Mouse (Mus musculus) cerebellum, adult 8-10 months (tissue): ENCODE data around the gene Fcgr3.
"Not testable (repeated sequence)": the region's sequence is repeated elsewhere in the genome, so short reads cannot be mapped to it uniquely, and the experiment has no call there.

Experiments
- DNase-seq: peaks from one replicate; pipeline ENCODE4 v3.0.0; 2022

Fcgr3 gene

DNA sequence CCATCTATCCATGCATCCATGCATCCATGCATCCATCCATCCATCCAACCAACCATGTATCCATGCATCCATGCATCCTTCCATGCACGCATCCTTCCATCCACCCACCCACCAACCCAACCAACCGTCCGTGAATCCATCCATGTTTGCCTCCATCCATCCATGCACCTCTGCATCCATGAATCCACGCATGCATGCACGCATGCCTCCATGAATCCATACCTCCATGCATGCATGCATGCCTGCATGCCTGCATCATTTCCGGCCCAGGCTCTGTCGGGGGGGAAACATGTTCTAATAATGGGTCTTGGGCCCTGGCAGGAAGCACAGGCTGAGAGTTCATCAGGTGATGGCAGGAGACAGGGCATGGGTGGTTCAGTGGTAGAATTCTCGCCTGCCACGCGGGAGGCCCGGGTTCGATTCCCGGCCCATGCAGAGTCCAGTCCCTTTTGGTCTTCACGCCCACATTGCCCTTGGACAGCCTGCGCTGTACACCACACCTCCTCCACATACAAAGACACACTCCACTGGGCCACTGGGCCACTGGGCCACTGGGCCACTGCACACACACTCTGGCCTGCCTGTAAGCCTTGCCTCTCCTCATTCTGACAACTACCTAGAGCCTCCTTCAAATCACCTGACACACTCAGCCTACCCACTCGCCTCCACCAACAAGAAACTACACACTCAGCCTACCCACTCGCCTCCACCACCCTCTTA, 16.9 kb upstream of the Fcgr3 start:
- DNase-seq: not testable (repeated sequence)

DNA sequence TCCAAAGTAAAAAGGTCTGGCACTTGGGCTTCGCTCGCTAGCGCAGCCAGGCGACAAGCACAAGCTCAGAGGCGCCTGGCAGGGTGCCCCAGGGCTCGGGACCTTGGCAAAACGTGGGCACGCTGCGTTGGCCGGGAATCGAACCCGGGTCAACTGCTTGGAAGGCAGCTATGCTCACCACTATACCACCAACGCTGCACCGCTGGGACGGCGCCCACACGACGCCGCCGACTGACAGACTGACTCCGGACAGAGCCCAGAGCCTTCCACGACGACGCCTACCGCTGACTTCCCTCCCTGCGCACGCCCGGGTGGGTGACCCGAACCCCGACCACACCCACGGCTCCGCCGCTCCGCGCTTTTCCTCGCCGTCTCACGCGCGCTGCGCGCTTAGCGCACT, 15.1 kb upstream of the Fcgr3 start:
- not testable (repeated sequence) for DNase-seq

GRCm38 (mm10) chr1:171079345-171079744, 14.6 kb upstream of the Fcgr3 start:
- DNase-seq: not testable (repeated sequence)

DNA sequence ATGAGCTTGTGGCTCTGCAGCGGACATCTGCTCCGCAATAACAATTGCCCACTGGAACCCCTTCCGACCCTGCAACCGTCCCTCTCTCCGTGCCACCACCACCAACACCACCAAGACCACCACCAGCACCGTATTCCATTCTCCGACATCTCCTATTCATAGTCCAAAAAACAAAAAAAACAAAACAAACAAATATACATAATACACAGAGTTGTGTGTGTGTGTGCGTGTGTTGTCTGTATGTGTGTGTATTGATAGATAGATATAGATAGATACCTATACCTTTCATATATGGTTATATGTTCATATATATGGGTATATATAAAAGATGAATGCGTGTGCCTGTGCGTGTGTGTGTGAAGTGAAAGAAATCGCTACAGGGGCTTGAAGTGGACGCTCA, 13.7 kb upstream of the Fcgr3 start:
- not testable (repeated sequence) for DNase-seq

DNA sequence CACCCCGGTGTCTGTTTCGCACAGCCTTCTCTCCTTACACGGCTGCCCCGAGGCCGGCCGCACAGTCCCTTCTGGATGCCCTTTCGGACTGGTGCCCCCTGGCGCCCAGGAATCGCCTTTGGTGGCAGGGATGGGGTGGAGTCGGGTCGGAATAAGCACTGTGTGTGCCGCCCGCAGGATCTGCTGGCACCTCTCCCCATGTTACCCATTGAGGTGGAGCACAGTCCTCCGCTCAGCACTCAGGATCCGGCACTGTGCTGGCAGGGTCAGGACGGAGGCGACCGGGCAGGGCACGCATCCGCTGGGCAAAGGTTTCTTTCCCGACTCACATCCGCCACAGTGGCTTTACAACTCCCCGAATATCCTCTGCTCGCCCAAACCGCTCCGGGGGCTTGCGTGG, 13.2 kb upstream of the Fcgr3 start:
- peak; percentile 9 for DNase-seq

GRCm38 (mm10) chr1:171077192-171077591, 12.5 kb upstream of the Fcgr3 start:
- not testable (repeated sequence) for DNase-seq

GRCm38 (mm10) chr1:171076176-171076575, 11.4 kb upstream of the Fcgr3 start:
- not testable (repeated sequence) for DNase-seq

DNA sequence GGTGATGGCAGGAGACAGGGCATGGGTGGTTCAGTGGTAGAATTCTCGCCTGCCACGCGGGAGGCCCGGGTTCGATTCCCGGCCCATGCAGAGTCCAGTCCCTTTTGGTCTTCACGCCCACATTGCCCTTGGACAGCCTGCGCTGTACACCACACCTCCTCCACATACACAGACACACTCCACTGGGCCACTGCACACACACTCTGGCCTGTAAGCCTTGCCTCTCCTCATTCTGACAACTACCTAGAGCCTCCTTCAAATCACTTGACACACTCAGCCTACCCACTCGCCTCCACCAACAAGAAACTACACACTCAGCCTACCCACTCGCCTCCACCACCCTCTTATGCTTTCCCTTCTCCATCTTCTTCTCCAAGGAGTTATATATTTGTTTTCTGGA, 9.5 kb upstream of the Fcgr3 start:
- not testable (repeated sequence) for DNase-seq

- not testable (repeated sequence) for DNase-seq
Observed at GRCm38 (mm10) chr1:171072217-171072616, 7.5 kb upstream of the Fcgr3 start.

DNA sequence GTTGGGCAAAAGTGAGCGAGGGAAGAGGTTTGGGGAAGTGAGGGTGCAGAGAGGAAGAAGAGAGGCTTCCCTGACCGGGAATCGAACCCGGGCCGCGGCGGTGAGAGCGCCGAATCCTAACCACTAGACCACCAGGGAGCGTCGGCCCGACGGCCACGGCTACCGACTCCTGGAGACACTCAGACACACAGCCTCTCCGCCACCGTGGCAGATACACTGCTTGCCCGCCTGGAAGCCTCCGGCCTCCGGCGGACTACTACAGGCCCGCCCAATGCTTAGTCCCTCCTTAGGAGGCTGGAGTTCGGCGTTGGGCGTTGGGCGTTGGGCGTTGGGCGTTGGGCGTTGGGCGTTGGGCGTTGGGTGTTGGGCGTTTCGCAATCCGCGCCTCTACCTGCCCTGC, 7.0 kb upstream of the Fcgr3 start:
- DNase-seq: not testable (repeated sequence)

DNA sequence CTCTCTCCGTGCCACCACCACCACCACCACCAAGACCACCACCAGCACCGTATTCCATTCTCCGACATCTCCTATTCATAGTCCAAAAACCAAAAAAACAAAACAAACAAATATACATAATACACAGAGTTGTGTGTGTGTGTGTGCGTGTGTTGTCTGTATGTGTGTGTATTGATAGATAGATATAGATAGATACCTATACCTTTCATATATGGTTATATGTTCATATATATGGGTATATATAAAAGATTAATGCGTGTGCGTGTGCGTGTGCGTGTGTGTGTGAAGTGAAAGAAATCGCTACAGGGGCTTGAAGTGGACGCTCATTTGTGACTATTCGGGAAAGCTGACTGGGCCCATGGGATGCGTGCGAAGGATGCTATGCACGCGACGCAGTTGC, 6.1 kb upstream of the Fcgr3 start:
- not testable (repeated sequence) for DNase-seq

- not testable (repeated sequence) for DNase-seq
Observed at GRCm38 (mm10) chr1:171069508-171069907, 4.8 kb upstream of the Fcgr3 start.

DNA sequence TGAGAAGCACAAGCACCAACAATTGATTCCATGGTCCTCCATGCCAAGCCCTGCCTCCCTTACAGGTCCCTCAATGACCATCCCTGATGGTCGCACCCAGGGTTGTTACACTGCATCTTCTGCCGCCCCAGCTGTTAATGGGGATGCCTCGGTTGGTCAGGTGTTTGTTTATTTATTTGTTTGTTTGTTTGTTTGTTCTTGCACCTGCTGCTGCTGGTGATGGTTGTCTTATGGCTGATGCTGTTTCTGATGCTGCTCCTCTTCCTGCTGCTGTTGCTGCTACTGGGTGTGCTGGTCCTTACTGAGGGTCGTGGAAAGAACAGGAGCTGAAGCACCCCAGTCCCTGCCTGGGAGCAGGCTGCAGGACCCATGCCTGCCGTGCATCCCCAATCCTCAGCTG, 3.2 kb upstream of the Fcgr3 start:
- not testable (repeated sequence) for DNase-seq

- not testable (repeated sequence) for DNase-seq
Observed at GRCm38 (mm10) chr1:171066583-171066982, 1.8 kb upstream of the Fcgr3 start.

GRCm38 (mm10) chr1:171065768-171066167, 1.0 kb upstream of the Fcgr3 start:
- DNase-seq: not testable (repeated sequence)

- not testable (repeated sequence) for DNase-seq
Observed at GRCm38 (mm10) chr1:171065243-171065587, 480 bp upstream of the Fcgr3 start.

- DNase-seq: not testable (repeated sequence)
Observed at GRCm38 (mm10) chr1:171063569-171064490, 905 bp downstream of the Fcgr3 start.

DNA sequence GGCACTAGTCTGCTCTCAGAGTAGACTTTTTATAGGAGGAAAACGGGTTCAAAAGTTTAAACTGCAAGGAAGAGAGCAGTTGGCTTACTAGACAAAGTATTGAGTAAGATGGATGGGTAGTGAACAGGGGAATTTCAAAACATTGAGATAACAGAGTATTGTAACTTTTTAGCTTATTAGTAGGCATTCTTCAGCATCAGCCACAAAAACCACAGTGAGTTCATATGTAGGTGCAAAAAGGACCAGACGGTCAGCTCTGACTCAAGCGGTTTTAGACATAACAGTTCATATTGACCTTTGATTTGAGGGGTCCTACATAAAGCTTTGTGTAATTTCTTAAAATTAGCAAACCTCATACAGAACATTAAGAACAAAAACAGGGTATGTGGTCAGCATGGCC, 3.2 kb downstream of the Fcgr3 start:
- DNase-seq: no peak

- DNase-seq: no peak
Observed at GRCm38 (mm10) chr1:171060392-171060791, 4.3 kb downstream of the Fcgr3 start.

GRCm38 (mm10) chr1:171059203-171059602, 5.5 kb downstream of the Fcgr3 start:
- no peak for DNase-seq

DNA sequence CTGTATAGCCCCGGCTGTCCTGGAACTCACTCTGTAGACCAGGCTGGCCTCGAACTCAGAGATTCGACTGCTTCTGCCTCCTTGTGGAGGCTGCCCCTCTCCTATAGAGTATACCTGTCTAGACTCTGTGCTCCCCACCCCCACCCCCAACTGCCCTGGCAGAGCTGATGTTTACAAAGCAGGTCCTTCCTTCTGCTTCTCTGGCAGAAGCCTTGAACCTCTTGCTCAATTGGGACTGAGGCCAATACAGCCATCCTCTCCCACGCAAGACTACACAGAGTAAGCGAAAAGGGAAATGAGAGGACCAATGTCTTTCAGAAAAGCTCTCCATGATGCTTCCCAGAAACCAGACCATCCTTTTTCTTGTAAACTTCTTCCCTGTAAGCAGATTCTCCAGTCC, 7.5 kb downstream of the Fcgr3 start:
- no peak for DNase-seq

DNA sequence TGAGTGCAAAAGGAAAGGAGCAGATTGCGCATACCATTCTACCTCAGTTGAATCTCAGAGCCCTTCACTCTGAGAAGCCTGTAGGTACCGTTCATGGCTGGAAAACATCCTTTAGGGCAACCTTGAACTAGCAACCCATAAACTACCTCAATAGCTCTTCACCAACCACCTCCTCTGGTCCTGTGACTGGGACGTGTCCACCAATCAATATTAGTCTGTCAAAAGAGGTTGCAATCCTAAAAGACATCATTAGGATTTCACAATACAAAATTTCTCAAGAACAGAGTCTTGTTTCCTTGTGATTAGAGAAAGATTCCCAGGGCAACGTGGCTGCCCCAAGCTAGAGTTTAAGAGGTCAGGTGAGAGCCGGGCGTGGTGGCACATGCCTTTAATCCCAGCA, 11.4 kb downstream of the Fcgr3 start:
- DNase-seq: no peak

GRCm38 (mm10) chr1:171050774-171051173, 14.0 kb downstream of the Fcgr3 start:
- no peak for DNase-seq

DNA sequence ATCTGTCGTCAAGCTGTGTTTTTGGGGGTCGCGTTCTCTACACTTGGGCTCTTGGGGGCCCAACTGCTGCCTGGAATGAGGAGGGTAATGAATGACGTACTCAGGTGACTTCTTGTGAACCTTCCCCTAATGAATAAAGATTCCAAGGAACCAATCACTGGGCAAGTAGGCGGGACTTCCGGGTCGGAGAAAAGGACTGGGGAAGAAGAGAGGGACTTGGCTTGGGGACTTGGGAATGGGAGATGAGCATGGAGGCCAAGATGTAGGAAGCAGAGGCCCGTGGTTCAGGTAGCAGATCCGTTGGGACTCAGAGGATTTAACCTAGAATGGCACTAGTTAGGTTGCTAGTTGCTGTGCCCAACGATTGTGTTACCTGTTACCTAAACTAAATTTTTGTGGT, 15.5 kb downstream of the Fcgr3 start:
- no peak for DNase-seq
